Mouse (Mus musculus) testis, adult 2 months (tissue): ENCODE results near the gene Tada2b.

ENCODE experiments used
- CTCF ChIP-seq: fragments of 200-500 bp; IDR thresholded peaks from 2 replicates; pipeline ENCODE4 v1.5.1; 2012; ENCODE audit warnings: low read depth, mild to moderate bottlenecking, inconsistent platforms, low read length, moderate library complexity; ENCODE audit not compliant: control insufficient read depth, insufficient read depth, insufficient replicate concordance
- POLR2A ChIP-seq: fragments of 200-500 bp; IDR thresholded peaks from 2 replicates; pipeline ENCODE4 v1.6.1; 2012; ENCODE audit warnings: low read depth, mild to moderate bottlenecking, inconsistent platforms, low read length, moderate library complexity; ENCODE audit not compliant: control insufficient read depth

GRCm38 (mm10) chr5:36431711-36432110 is 52.4 kb downstream of the Tada2b start:
- TF ChIP-seq CTCF: no peak
- TF ChIP-seq POLR2A: no peak
